Mouse (Mus musculus) heart, embryonic 15.5 days (tissue): ENCODE measurements at regions not wholly inside any gene's neighbourhood (a gene's known extent, or its start where the extent isn't known, plus 50 kb on each side); places are given as distances from the start of the nearest gene placed in this dataset.

ENCODE experiments used
- ATAC-seq: fragments of 200-750 bp; cut with Nextera tagmentation; replicated peaks from 2 replicates; pipeline ENCODE4 v1.8.0; 2017; ENCODE audit warnings: low read depth, moderate TSS enrichment; ENCODE audit not compliant: insufficient number of reproducible peaks, insufficient read depth, low FRiP score
- H3K27ac ChIP-seq: fragments of 300-500 bp; sonication (generic); 2 replicates; pipeline ENCODE4 v1.5.1; 2015; ENCODE audit warnings: mild to moderate bottlenecking, inconsistent platforms
- H3K27me3 ChIP-seq: fragments of 300-500 bp; sonication (generic); 2 replicates; pipeline ENCODE4 v1.6.1; 2015; ENCODE audit warnings: inconsistent platforms
- H3K36me3 ChIP-seq: fragments of 300-500 bp; sonication (generic); 2 replicates; pipeline ENCODE4 v1.6.1; 2015; ENCODE audit warnings: mild to moderate bottlenecking, inconsistent platforms
- H3K4me1 ChIP-seq: fragments of 300-500 bp; sonication (generic); replicated peaks from 2 replicates; pipeline ENCODE4 v1.6.1; 2015; ENCODE audit warnings: inconsistent platforms
- H3K4me2 ChIP-seq: fragments of 300-500 bp; sonication (generic); 2 replicates; pipeline ENCODE4 v1.6.1; 2015; ENCODE audit warnings: inconsistent platforms, mild to moderate bottlenecking, moderate library complexity
- H3K4me3 ChIP-seq: fragments of 300-500 bp; sonication (generic); 2 replicates; pipeline ENCODE4 v1.5.1; 2015; ENCODE audit warnings: mild to moderate bottlenecking, inconsistent platforms
- H3K9ac ChIP-seq: fragments of 300-500 bp; sonication (generic); 2 replicates; pipeline ENCODE4 v1.6.1; 2015; ENCODE audit warnings: mild to moderate bottlenecking, inconsistent platforms
- H3K9me3 ChIP-seq: fragments of 300-500 bp; sonication (generic); replicated peaks from 2 replicates; pipeline ENCODE4 v1.6.1; 2016; ENCODE audit warnings: inconsistent platforms
- WGBS: fragments of 180-500 bp; shearing (Covaris S2); methylation state at CpG from one replicate; pipeline ENCODE4 v1.1.7; 2015; ENCODE audit warnings: mixed read lengths; 5-methylcytosine and 5-hydroxymethylcytosine counted together

GRCm38 (mm10) chr3:127958919-127959684 lies 63.0 kb upstream of the Fam241a start:
- no peaks in the 10 kb centered on the region for H3K9me3 ChIP-seq
- H3K36me3 ChIP-seq = no peaks in the 10 kb centered on the region
- H3K27me3 ChIP-seq = no peaks in the 10 kb centered on the region
- H3K4me2 ChIP-seq = no peak overlapping the region
- no peak overlapping the region for H3K27ac ChIP-seq
- ATAC-seq = no peak
- 32% methylated on average over 13 of the region's 13 CpGs for WGBS
- no peak overlapping the region for H3K4me3 ChIP-seq
- H3K4me1 ChIP-seq = no peaks in the 10 kb centered on the region
- H3K9ac ChIP-seq = no peak overlapping the region

GRCm38 (mm10) chr3:127954856-127955255 lies 58.7 kb upstream of the Fam241a start:
- Histone ChIP-seq H3K4me3 (no peak overlapping the region), H3K4me1 (no peaks in the 10 kb centered on the region), H3K27ac (no peak overlapping the region), H3K36me3 (no peaks in the 10 kb centered on the region), H3K9ac (no peak overlapping the region), H3K4me2 (no peak overlapping the region), H3K9me3 (no peaks in the 10 kb centered on the region), H3K27me3 (0 out of 2 replicates have a peak, but pooled peaks cover 3% of the 10 kb centered on the region)
- WGBS = 83% methylated on average over 4 of the region's 4 CpGs
- ATAC-seq = no peak

DNA sequence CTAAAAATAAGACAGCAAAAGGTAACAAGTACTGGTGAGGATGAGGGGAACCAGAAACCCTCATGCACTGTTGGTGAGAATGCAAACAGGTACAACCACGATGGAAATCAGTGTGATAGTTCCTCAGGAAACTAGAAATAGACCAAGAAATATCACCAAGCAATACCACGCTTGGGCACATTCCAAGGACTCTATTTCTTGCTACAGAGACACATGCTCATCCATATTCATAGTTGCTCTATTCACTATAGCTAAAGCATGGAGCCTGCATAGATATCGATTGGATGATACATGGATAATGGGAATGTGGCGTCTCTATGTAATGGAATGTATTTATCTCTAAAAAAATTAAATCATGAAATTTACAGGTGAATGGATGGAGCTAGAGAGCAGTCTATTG lies 57.5 kb upstream of the Fam241a start:
- no peaks in the 10 kb centered on the region for H3K36me3 ChIP-seq
- no peak overlapping the region for H3K27ac ChIP-seq
- no peak overlapping the region for H3K9ac ChIP-seq
- H3K4me2 ChIP-seq = no peak overlapping the region
- ATAC-seq = no peak
- H3K9me3 ChIP-seq = no peaks in the 10 kb centered on the region
- no peak overlapping the region for H3K4me3 ChIP-seq
- 83% methylated on average over 4 of the region's 4 CpGs for WGBS
- peaks cover 9% of the 10 kb centered on the region; the same call in 1 of the 2 replicates for H3K27me3 ChIP-seq
- no peaks in the 10 kb centered on the region for H3K4me1 ChIP-seq

DNA sequence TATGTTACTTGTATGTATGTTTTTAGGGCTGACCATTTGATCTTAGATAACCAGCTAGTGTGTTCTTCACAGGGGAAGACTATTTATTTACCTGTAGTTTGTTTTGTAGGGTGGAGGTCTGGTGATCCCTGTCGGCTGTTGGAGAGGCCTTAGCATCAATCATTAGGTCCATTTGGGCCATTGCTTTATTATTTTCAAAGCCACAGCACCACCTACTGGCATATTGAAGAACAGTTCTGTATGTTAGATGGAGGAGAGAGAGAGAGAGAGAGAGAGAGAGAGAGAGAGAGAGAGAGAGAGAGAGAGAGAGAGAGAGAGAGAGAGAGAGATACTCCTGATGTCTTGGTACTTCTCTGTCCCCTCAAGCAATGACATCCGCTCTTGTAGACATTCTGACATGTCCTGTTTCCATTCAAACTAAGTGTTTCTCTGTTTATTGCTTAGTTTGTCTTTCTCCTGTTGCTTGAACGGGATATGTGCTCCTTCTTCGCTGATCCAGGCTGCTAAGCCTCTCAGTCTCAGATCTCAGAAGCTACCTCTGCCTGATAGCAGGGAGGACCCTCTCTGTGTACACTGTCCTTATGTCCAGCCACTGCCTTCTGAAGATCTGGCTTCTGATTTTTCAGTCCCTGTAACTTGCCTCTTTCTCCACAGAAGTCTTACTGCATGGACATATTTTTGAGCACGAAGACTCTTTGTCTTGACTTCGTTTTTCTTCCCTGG lies 52.9 kb upstream of the Fam241a start:
- H3K4me1 ChIP-seq = no peaks in the 10 kb centered on the region
- 41% methylated on average over 6 of the region's 6 CpGs for WGBS
- peaks cover 26% of the 10 kb centered on the region for H3K27me3 ChIP-seq
- no peaks in the 10 kb centered on the region for H3K36me3 ChIP-seq
- H3K9me3 ChIP-seq = no peaks in the 10 kb centered on the region
- H3K4me2 ChIP-seq = no peak overlapping the region
- no peak overlapping the region for H3K4me3 ChIP-seq
- H3K9ac ChIP-seq = no peak overlapping the region
- H3K27ac ChIP-seq = no peak overlapping the region
- ATAC-seq = no peak

- Histone ChIP-seq H3K27me3 (peaks cover 31% of the 10 kb centered on the region), H3K9ac (no peak overlapping the region), H3K36me3 (no peaks in the 10 kb centered on the region), H3K4me1 (no peaks in the 10 kb centered on the region), H3K27ac (no peak overlapping the region), H3K9me3 (no peaks in the 10 kb centered on the region), H3K4me2 (no peak overlapping the region), H3K4me3 (no peak overlapping the region)
- no peak for ATAC-seq
- WGBS = 66% methylated on average over 5 of the region's 5 CpGs
These were observed 52.2 kb upstream of the Fam241a start for GRCm38 (mm10) chr3:127948326-127948725.
